Mouse (Mus musculus): ENCODE data around the gene Usp30. TPM values are rescaled to one million over a fixed set of nuclear protein-coding genes. Genes with fewer than 3 reads are reported as not detected.

The Usp30 gene
- total RNA-seq, 2 experiments from 2014 or later, result 11.3 to 13.5 TPM

DNA sequence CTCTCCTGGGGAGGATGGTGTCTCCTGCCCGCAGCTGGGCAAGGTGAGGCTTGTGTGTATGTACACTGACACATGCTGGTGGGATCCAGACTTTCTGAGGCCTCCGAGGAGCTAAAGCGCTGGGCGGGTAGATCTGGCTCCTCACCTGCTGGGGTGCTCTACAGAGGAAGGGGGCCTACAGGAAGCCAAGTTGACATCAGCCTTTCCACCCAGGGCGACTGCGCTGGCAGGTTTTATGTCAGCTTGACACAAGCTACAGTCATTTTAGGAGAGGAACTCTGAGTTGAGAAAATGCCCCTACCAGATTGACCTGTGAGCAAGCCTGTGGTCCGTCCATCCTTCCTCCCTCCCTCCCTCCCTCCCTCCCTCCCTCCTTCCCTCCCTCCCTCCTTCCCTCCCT, 3.6 kb upstream of the Usp30 start:
- DNase-seq, result no peak
- intact Hi-C loops (cut with DNase I), result no loop called here

DNA sequence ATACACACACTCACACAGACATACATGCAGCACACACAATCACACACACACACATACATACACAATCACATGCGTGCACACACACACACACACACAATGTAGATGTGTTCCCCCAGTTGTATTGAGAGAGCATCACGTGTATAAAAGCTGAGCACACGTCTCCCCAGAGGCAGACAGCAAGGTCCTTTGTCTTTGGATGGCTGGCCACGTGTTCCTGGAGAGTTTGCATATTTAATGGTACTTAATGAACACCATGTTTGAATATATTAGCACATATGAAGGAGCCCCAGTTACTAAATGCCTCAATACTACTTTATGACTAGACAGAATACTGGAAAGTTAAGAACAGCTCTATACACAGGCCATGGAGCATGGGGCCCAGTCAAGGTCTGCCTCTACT, 1.3 kb upstream of the Usp30 start:
- no peak for DNase-seq
- intact Hi-C loops (cut with DNase I), result no loop called here

- intact Hi-C loops (cut with DNase I), result no loop called here
These were observed 1.3 kb downstream of the Usp30 start for GRCm38 (mm10) chr5:114066601-114067000.

GRCm38 (mm10) chr5:114067543-114067942, 2.3 kb downstream of the Usp30 start:
- no peak for DNase-seq
- intact Hi-C loops (cut with DNase I), result no loop called here

More at GRCm38 (mm10) chr5:114066601-114067000, 1.3 kb downstream of the Usp30 start:
- DNase-seq, result no peak

- no peak for DNase-seq
- intact Hi-C loops (cut with DNase I), result no loop called here
These were observed 2.7 kb downstream of the Usp30 start for GRCm38 (mm10) chr5:114067982-114068381.

- DNase-seq, result no peak
- intact Hi-C loops (cut with DNase I), result no loop called here
These were observed 5.6 kb downstream of the Usp30 start for GRCm38 (mm10) chr5:114070858-114071257.

DNA sequence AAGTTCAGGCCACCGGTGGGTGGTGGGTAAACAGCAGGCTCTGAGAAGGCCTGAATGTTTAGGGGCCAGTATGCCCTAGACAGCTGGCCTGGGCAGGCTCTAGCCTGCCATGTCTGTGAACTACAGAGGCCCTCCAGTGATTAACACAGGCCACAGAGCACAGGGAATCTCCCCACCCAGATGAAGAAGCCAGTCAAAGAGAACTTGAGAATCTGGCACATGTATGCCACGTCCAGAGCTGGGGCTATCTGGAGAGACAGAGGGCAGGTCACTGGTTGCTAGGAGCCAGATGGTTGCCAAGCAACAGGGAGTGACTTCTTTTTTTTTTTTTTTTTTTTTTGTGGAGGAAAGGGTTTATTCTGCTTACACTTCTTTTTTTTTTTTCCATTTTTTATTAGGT, 7.0 kb downstream of the Usp30 start:
- intact Hi-C loops (cut with DNase I), result no loop called here
- no peak for DNase-seq

DNA sequence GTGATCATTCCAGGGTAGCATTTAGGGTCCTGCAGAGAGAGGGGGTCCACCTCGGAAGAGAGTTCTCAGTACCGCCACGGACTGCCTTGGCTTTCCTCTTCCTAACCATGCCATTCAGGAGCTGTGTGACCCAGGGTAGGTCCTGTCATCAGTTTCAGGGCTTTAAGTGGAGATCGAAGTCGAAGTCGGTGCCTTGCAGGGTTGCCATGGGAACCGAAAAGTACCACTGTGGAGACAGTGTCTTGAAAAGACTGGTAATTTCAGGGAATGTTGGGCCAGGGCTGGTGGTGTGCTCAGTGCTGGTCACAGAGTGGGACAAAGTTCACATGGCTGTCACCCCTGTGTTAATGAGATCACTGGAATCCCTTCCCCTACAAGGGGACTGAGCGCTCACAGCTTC, 11.7 kb downstream of the Usp30 start:
- no peak for DNase-seq
- intact Hi-C loops (cut with DNase I), result no loop called here

DNA sequence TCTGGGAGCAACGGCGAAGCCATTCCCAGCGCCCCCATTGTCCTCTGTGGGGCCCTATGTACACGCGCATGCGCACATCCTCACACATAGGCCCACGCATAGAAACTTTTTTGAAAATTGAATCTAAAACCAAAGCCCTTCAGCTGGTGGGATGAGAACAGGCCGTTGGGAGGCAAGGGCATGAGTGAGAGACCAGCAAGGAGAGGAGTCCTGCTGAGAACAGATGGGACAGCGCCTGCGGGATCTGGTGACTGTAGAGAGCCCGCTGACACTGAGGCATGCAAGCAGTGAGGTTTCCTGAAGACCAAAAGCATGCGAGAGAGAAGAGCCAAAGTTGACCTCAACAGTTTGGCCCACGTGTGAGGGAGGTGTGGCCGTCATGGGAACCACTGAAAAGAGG, 20.2 kb downstream of the Usp30 start:
- intact Hi-C loops (cut with DNase I), result no loop called here
- no peak for DNase-seq

DNA sequence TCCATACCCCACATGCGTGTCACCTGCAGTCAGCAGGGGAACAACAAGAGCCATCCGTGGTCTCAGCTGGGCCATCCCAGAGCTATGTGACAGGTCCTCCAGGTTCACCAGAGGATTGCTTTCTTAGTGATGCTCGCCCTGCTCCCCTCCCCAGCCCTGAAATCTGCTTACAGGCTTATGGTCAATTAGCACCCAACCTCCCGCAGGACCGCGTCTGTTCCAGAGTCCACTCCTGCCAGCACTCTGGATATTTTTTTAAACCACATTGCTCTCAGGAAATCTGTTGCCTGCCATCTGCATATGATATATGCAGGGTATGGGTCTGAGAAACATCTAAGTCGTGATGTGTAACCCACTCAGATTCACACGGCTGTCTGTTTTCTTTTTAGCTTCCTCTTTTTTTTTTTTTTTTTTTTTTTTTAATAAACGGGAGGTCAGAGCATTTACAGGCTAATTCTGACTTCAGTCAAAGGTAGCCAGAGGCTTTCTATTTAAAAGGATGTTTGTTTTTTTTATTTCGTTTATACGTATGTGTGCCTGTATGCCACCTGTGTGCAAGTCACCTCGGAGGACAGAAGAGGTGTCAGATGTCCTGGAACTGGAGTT, 22.7 kb downstream of the Usp30 start:
- intact Hi-C loops (cut with DNase I), result no loop called here
- DNase-seq, result no peak

- no peak for DNase-seq
- intact Hi-C loops (cut with DNase I), result no loop called here
These were observed 25.3 kb downstream of the Usp30 start for GRCm38 (mm10) chr5:114090421-114091013.

DNA sequence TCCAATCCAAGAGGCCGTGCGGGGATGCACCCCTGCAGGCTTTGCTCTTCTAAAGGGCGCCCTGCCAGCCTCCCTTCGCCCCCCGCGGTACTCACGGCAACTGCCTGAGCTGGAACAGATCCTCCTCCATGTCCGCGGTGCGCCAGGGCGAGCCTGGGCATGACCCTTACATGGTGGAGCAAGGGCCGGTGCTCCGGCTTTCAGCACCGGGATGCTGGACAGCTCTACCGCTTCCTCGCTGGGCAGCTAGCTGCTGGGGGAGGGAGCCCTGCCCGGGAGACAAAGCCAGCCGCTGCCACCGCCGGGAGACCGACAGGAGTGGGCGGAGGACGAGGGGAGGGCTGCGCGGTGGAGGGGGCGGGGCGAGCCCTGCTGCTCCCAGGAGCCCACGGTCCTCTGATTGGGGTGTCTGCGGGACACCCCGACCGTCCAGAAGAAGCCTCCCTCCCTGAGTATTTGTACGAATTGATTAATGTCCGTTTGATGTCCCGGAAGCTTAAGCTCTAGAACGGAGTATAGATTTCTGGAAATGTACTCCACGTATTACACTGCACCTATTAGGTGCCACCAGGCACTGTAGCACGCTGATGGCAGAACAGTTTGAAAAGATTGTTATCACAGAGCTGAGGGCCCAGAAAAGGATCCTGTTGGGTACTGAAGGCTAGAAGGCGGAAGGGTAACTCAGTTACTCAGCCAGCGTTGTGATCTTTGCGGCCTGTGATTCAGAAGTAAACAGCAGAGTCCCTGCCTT, 26.0 kb downstream of the Usp30 start, which contains the start of gene Svop:
Svop (minus strand) TSS at position 514 of the 751 bp plus-strand sequence.
- peak; percentile 60 to 70 for DNase-seq
- intact Hi-C loops (cut with DNase I), result no loop called here

- intact Hi-C loops (cut with DNase I), result loop anchor here (2.0 kb wide), 2 partner anchors 23 to 47 kb away; no protein-coding TSS in a partner anchor
These were observed 34.6 kb downstream of the Usp30 start for GRCm38 (mm10) chr5:114099709-114100389.

GRCm38 (mm10) chr5:114100390-114101099, 35.3 kb downstream of the Usp30 start:
- peak in 1 of 2 experiments; percentile 19 for DNase-seq
- intact Hi-C loops (cut with DNase I), result loop anchor here (2.0 kb wide), 2 partner anchors 22 to 48 kb away; no protein-coding TSS in a partner anchor

More at GRCm38 (mm10) chr5:114099709-114100389, 34.6 kb downstream of the Usp30 start:
- DNase-seq, result peak; percentile 97

GRCm38 (mm10) chr5:114101873-114102272, 36.6 kb downstream of the Usp30 start:
- intact Hi-C loops (cut with DNase I), result loop anchor here (2.0 kb wide), 2 partner anchors 21 to 49 kb away; no protein-coding TSS in a partner anchor
- DNase-seq, result no peak

DNA sequence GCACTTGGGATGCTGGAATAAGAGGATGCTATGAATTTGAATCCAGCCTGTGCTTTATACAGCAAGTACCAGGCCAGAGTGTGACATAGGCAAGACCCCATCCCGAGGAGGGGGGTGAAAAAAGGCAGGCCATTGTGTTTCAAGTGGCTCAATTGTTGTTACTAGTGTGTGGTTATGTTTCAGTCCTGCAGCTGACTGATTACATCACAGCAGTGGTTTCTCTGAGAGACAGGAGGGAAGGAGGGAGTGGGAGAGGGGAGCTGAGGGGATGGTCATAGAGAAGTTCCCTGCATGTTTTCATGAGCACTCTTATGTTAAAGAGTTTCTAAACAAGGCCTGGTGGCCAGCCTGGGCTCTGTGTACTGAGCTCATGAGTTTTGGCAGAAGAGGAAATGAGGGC, 37.5 kb downstream of the Usp30 start:
- no peak for DNase-seq
- intact Hi-C loops (cut with DNase I), result no loop called here

- DNase-seq, result no peak
- intact Hi-C loops (cut with DNase I), result no loop called here
These were observed 41.2 kb downstream of the Usp30 start for GRCm38 (mm10) chr5:114106391-114106935.

DNA sequence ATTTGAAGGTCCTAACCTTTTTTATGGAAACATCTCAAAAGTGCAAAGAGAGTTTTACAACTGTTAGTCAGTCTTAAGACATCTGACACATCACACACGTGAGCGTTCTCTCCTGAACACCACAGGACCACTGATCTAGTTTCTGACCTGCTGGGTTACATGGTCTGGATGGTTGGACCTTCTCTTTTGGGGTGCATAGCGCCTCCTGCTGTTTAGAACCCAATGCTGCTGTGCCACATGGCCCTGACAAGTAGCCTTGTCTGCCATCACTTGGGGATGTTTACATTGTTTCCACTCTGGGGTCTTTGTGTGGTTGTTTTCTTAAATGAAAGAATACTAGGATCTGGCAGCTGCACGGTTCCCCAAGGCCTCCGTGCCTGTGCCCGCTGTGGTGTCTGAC, 48.1 kb downstream of the Usp30 start:
- intact Hi-C loops (cut with DNase I), result no loop called here
- DNase-seq, result no peak

GRCm38 (mm10) chr5:114115030-114115429, 49.8 kb downstream of the Usp30 start:
- no peak for DNase-seq
- intact Hi-C loops (cut with DNase I), result no loop called here

DNA sequence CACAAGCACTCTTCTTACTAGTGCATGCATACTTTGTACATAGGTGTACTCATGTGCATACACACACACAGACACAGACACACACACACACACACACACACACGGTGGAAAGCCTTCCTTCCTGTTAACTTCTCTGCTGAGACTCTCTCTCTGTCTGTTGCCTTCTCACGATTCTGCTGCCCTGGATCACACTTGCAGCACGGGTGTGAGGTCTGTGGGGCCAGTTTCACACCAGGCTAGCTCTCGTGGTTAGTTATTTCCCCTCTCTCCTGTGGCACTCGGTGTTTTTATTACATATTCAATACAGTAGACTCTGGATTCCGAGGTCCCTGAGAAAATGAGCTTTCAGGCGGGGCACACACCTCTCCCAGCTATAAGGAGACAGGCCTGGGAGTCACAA, 51.3 kb downstream of the Usp30 start:
- DNase-seq, result no peak
- intact Hi-C loops (cut with DNase I), result no loop called here

All from heart, postnatal 36 days (tissue).